Mouse (Mus musculus) urinary bladder, postnatal 10 days (tissue): ENCODE data around the gene Kcns3.
"Not testable (repeated sequence)": the region's sequence is repeated elsewhere in the genome, so short reads cannot be mapped to it uniquely, and the experiment has no call there.

Source experiments
- DNase-seq: peaks from one replicate; pipeline ENCODE4 v3.0.0; 2022; ENCODE audit warnings: low spot score

Kcns3 gene

DNA sequence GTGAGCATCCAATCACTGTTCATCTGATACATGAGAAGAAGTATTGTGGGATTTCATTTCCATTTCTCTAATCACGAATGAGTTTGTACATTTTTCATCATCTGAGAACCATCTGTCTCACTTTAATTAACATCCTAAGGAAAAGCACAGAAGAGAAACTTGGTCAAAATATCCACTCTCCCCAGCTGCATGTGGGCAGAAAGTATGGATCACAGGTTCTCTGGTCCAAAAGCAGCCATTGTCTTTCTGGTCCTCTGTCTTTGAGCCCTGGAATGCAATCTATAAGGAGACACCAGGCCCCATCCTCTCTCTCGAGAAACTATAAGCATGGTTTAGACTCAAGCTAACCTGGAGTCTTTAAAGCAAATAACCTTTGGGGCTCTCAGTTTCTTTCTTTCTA is 79.8 kb downstream of the Kcns3 start:
- no peak for DNase-seq

DNA sequence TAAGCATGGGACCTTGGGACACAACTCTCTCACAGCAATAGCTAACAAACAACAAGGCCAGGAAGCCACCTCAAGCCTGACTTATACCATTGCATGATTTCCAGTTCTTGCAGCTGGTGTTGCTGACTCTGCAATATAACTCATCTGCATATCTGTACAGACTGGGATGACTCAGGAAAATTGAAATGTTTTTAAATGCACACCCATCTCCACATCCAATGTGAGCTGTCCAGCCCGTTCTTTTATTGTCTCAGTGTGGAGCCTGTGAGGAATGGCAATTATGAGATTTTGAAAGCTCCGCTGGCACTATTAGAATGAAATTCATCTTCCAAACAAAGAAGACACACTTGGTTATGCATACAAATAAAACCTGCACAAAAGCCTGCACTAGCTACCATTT is 84.0 kb downstream of the Kcns3 start:
- no peak for DNase-seq

DNA sequence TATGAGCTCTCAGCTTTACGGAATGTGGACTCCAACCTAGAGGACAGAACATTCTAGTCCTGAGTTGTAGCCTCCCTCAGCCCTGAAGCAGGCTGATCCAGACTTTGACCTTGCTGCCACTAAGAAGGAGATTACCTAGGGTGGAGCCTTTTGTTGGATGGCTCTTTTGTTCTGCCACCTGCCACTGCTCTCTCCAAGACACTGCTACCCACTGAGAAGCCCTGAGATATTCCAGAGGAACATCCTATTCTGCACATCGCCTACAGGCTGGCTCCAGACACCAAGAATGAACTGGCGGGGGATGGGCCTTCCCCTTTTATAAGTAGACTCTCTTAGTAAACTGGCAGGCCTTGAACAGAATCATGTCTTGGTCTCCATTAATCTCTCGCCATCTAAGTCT is 98.2 kb downstream of the Kcns3 start:
- DNase-seq, result not testable (repeated sequence)

DNA sequence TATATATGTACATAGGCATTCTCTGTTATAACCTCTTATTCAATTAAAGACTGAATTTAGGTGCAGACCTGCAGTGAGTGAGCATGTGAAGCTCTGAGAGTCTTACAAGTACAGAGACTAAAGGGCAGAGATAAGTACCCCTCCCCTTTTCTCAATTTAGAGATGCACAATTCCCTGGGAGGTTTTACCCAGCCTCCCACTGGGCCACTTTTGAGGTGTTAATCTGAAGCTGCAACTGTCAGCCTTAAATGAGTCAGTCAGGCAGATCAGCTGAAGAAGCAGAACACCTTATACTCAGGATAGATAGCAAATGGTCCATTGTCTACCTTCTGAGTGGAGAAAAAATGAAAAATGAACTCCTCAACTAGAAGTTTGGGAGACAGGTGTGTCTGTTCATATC is 109.0 kb downstream of the Kcns3 start:
- no peak for DNase-seq
